Mouse (Mus musculus): Measurements from ENCODE around the gene Sectm1a. TPM values are rescaled to one million over a fixed set of nuclear protein-coding genes. Genes with fewer than 3 reads are reported as not detected.
A peak's percentile ranks its signal among the peaks of the same experiment; 100 is the strongest.
"Not testable (repeated sequence)": the region's sequence is repeated elsewhere in the genome, so short reads cannot be mapped to it uniquely, and the experiment has no call there.

The Sectm1a gene
- total RNA-seq, 2 experiments from 2014 or later, result not detected

- DNase-seq (ENCODE audit: low spot score in 2 of 2), result no peak
Observed at GRCm38 (mm10) chr11:121049840-121050239, 31.2 kb downstream of the Sectm1a start.

GRCm38 (mm10) chr11:121047826-121048399 lies 33.1 kb downstream of the Sectm1a start:
- DNase-seq (ENCODE audit: low spot score in 2 of 2), result peak in 1 of 2 experiments; percentile 42

- DNase-seq (ENCODE audit: low spot score in 2 of 2), result no peak
Observed at GRCm38 (mm10) chr11:121045286-121045685, 35.7 kb downstream of the Sectm1a start.

- not testable (repeated sequence) for DNase-seq (ENCODE audit: low spot score in 2 of 2)
Observed at GRCm38 (mm10) chr11:121043025-121043424, 38.0 kb downstream of the Sectm1a start.

GRCm38 (mm10) chr11:121042480-121042879 lies 38.5 kb downstream of the Sectm1a start:
- DNase-seq (ENCODE audit: low spot score in 2 of 2), result no peak

GRCm38 (mm10) chr11:121041636-121042035 lies 39.4 kb downstream of the Sectm1a start:
- DNase-seq (ENCODE audit: low spot score in 2 of 2), result no peak

- peak; percentile 88 to 93 for DNase-seq (ENCODE audit: low spot score in 2 of 2)
Observed at GRCm38 (mm10) chr11:121041212-121041611, 39.8 kb downstream of the Sectm1a start.

GRCm38 (mm10) chr11:121039302-121039701 lies 41.7 kb downstream of the Sectm1a start, which contains the start of gene Cd7:
Gene Cd7, minus strand, starts transcription at chr11:121039418.
- peak in 1 of 2 experiments; percentile 17 for DNase-seq (ENCODE audit: low spot score in 2 of 2)

GRCm38 (mm10) chr11:121038366-121039240 lies 42.4 kb downstream of the Sectm1a start:
- peak; percentile 22 to 47 for DNase-seq (ENCODE audit: low spot score in 2 of 2)

- DNase-seq (ENCODE audit: low spot score in 2 of 2), result no peak
Observed at GRCm38 (mm10) chr11:121033118-121033517, 47.9 kb downstream of the Sectm1a start.

- DNase-seq (ENCODE audit: low spot score in 2 of 2), result no peak
Observed at GRCm38 (mm10) chr11:121027259-121027658, 53.8 kb downstream of the Sectm1a start.

GRCm38 (mm10) chr11:121024163-121024562 lies 56.9 kb downstream of the Sectm1a start:
- DNase-seq (ENCODE audit: low spot score in 2 of 2), result peak in 1 of 2 experiments; percentile 24

- no peak for DNase-seq (ENCODE audit: low spot score in 2 of 2)
Observed at GRCm38 (mm10) chr11:121019501-121019900, 61.5 kb downstream of the Sectm1a start.

- DNase-seq (ENCODE audit: low spot score in 2 of 2), result peak; percentile 54 to 69
Observed at GRCm38 (mm10) chr11:121017703-121018102, 63.3 kb downstream of the Sectm1a start.

Other genes with a start within 250 kb of the Sectm1a start
- 1 to 10 TPM; 7.2 to 9.3 TPM for gene Ccdc57, start 148.3 kb downstream of the Sectm1a start, total RNA-seq (2021)
- gene Slc16a3, start 132.7 kb downstream of the Sectm1a start, total RNA-seq (2021), result 1 to 10 TPM; 3.9 to 4.0 TPM
- gene Csnk1d, start 89.9 kb downstream of the Sectm1a start, total RNA-seq (2021), result 100 to 1,000 TPM; 117 to 135 TPM
- gene Cd7, start 41.8 kb downstream of the Sectm1a start, total RNA-seq (2021), result 1 to 10 TPM; 1.1 to 2.2 TPM
- not detected for gene Sectm1b, start 17.7 kb downstream of the Sectm1a start, total RNA-seq (2021)
- not detected for gene Tex19.2, start 37.5 kb upstream of the Sectm1a start, total RNA-seq (2021)
- not detected for gene Tex19.1, start 64.9 kb upstream of the Sectm1a start, total RNA-seq (2021)
- under 1 TPM; 0.19 to 0.21 TPM for gene Uts2r, start 79.1 kb upstream of the Sectm1a start, total RNA-seq (2021)
- gene Hexdc, start 123.2 kb upstream of the Sectm1a start, total RNA-seq (2021), result 10 to 100 TPM; 19.6 to 22.3 TPM
- 1 to 10 TPM; 8.2 TPM for gene Ogfod3, start 123.5 kb upstream of the Sectm1a start, total RNA-seq (2021)
- gene Cybc1, start 148.1 kb upstream of the Sectm1a start, total RNA-seq (2021), result 10 to 100 TPM; 20.0 to 20.4 TPM
- 10 to 100 TPM; 38.4 to 49.2 TPM for gene Narf, start 156.0 kb upstream of the Sectm1a start, total RNA-seq (2021)
- 10 to 100 TPM; 79.6 to 82.2 TPM for gene Foxk2, start 178.8 kb upstream of the Sectm1a start, total RNA-seq (2021)

Measured in left cerebral cortex, adult 18-20 months (tissue).